In the genomic region with DNA sequence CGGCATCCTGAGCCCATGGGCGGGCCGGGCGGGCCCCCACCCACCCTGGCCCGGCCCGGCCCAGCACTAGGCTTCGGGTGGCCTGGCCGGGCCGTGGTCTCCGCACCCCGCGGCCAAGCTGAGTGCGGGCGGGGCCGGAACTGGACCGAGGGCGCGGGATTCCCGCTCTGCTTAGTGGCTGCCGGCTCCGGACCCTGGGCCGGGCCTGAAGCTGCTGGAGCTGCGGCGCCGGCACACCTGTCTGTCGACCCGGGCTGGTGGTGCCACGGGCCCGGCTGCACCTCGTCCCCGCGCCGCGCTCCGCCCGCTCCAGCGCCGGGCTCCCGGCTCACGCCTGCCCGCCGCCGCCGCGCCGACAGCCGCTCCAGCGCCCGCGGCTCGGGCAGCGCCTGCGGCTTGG, we compare ENCODE assay signal across 8 mouse cellular contexts. TPM values are rescaled to one million over a fixed set of nuclear protein-coding genes. Genes with fewer than 3 reads are reported as not detected.
DNase-seq lines count a peak whose midpoint lies in the region; ATAC-seq and TF ChIP-seq lines count a peak whose summit lies in the region.

A gene (minus strand): TSS at position 327 of the 400 bp plus-strand sequence.

- H3K4me2 ChIP-seq in forebrain, postnatal 0 days (ENCODE audit: low read depth), result peak within 1 kb of the TSS; percentile 88
- peak within 1 kb of the TSS; percentile 84 for H3K4me2 ChIP-seq in myocyte (ENCODE audit: low read depth)

- H3K9ac ChIP-seq in MEL (ENCODE audit: control insufficient read depth, low read depth, low read length, poor library complexity, severe bottlenecking), result peak within 1 kb of the TSS; percentile 49
- peak within 1 kb of the TSS; percentile 67 for H3K9ac ChIP-seq in forebrain, postnatal 0 days

- H3K27me3 ChIP-seq in MEL (ENCODE audit: control insufficient read depth in 1 of 2, insufficient read depth in 2 of 2, low read length in 2 of 2), result no peaks in the 10 kb centered on the region; a peak in 3 of 4 replicates
- H3K27me3 ChIP-seq in forebrain, postnatal 0 days (ENCODE audit: insufficient read depth, low read length), result no peaks in the 10 kb centered on the region
- no peaks in the 10 kb centered on the region for H3K27me3 ChIP-seq in myocyte (ENCODE audit: control insufficient read depth, insufficient read depth, insufficient read length)

- TF ChIP-seq POLR2A in MEL (IDR thresholded peaks at IDR 0.05; ENCODE audit: control insufficient read depth in 1 of 2, insufficient read depth in 1 of 2, low read depth in 1 of 2, low read length in 2 of 2, poor library complexity in 1 of 2) (no peak), myocyte (IDR thresholded peaks at IDR 0.05; ENCODE audit: insufficient read length, low read depth) (no peak)

- no peak for ATAC-seq in forebrain, postnatal 0 days

- H3K36me3 ChIP-seq in MEL (ENCODE audit: control insufficient read depth in 1 of 2, insufficient read depth in 2 of 2, low read length in 2 of 2) (peaks cover 0 to 9% of the 10 kb centered on the region in 2 experiments; a peak in 2 of 4 replicates), myocyte (ENCODE audit: control insufficient read depth, insufficient read depth) (no peaks in the 10 kb centered on the region)
- H3K36me3 ChIP-seq in forebrain, postnatal 0 days (ENCODE audit: insufficient read depth), result no peaks in the 10 kb centered on the region

- TF ChIP-seq RAD21 in MEL (IDR thresholded peaks at IDR 0.05; ENCODE audit: low read depth, low read length), result no peak

- no peak within 1 kb of the TSS for H3K27ac ChIP-seq in MEL (ENCODE audit: control insufficient read depth, low read depth, low read length)
- peak within 1 kb of the TSS; percentile 73 for H3K27ac ChIP-seq in forebrain, postnatal 0 days (ENCODE audit: low read depth, low read length)

- TF ChIP-seq CTCF in MEL (IDR thresholded peaks at IDR 0.05 in 2 of 3, conservative IDR thresholded peaks at IDR 0.05 in 1 of 3; ENCODE audit: control insufficient read depth in 1 of 3, insufficient read depth in 1 of 3, low read depth in 2 of 3, low read length in 3 of 3, poor library complexity in 1 of 3, severe bottlenecking in 1 of 3), result no peak
- no peak for TF ChIP-seq CTCF in forebrain, postnatal 0 days (IDR thresholded peaks at IDR 0.05; ENCODE audit: low read depth)

- DNase-seq in heart, adult 18-20 months, result no peak
- no peak for DNase-seq in heart, adult 9 months (ENCODE audit: low spot score in 2 of 2)
- DNase-seq in MEL (ENCODE audit: low read depth, low spot score) (no peak), adipocyte (ENCODE audit: low spot score) (no peak)
- DNase-seq in forebrain, postnatal 0 days, result no peak
- no peak for DNase-seq in layer of hippocampus, postnatal 14 days (ENCODE audit: low spot score in 2 of 2)
- no peak for DNase-seq in spleen, postnatal 36 days (ENCODE audit: low spot score in 2 of 2)

- H3K79me2 ChIP-seq in MEL (ENCODE audit: control insufficient read depth, insufficient read depth, low read length, poor library complexity), result no peaks in the 10 kb centered on the region
- no peaks in the 10 kb centered on the region for H3K79me2 ChIP-seq in myocyte (ENCODE audit: control insufficient read depth, insufficient read depth)

- peaks cover 10 to 25% of the 10 kb centered on the region in 2 experiments for H3K4me1 ChIP-seq in MEL (ENCODE audit: control insufficient read depth in 1 of 2, insufficient read depth in 2 of 2, low read length in 2 of 2)
- peaks cover 16% of the 10 kb centered on the region; the same call in 1 of the 2 replicates for H3K4me1 ChIP-seq in forebrain, postnatal 0 days (ENCODE audit: insufficient read depth)

- H3K9me3 ChIP-seq in MEL (replicated peaks; ENCODE audit: insufficient read depth, low read length), result no peaks in the 10 kb centered on the region
- no peaks in the 10 kb centered on the region for H3K9me3 ChIP-seq in forebrain, postnatal 0 days (ENCODE audit: low read length)

- under 1% methylated on average over 48 of the region's 53 CpGs for WGBS in forebrain, postnatal 0 days

- H3K4me3 ChIP-seq in MEL (ENCODE audit: control insufficient read depth in 1 of 2, insufficient read depth in 1 of 2, low read depth in 2 of 2, low read length in 2 of 2) (peak within 1 kb of the TSS; percentile 29 to 68), myocyte (peak within 1 kb of the TSS; percentile 22)
- H3K4me3 ChIP-seq in forebrain, postnatal 0 days (ENCODE audit: low read depth, low read length), result peak within 1 kb of the TSS; percentile 78

- H3ac ChIP-seq in myocyte (ENCODE audit: control insufficient read depth, insufficient read length), result peak within 1 kb of the TSS; percentile 44

- TF ChIP-seq EP300 in MEL (IDR thresholded peaks at IDR 0.05; ENCODE audit: low read depth in 1 of 2, low read length in 2 of 2), result no peak

TF ChIP-seq in MEL, 35 proteins besides CTCF, POLR2A, EP300 and RAD21:
- TF ChIP-seq MAX (IDR thresholded peaks at IDR 0.05; ENCODE audit: low read length) (no peak), SMC3 (IDR thresholded peaks at IDR 0.05; ENCODE audit: low read depth, low read length) (no peak), CHD1 (IDR thresholded peaks at IDR 0.05; ENCODE audit: low read depth, low read length) (no peak), MYC (IDR thresholded peaks at IDR 0.05; ENCODE audit: low read depth, low read length) (no peak), ETS1 (IDR thresholded peaks at IDR 0.05; ENCODE audit: low read depth, low read length) (no peak), BHLHE40 (IDR thresholded peaks at IDR 0.05; ENCODE audit: borderline replicate concordance, low read depth, low read length) (no peak), NELFE (IDR thresholded peaks at IDR 0.05; ENCODE audit: low read depth, low read length) (no peak), NRF1 (IDR thresholded peaks at IDR 0.05; ENCODE audit: insufficient read depth, low read depth, low read length, poor library complexity, severe bottlenecking) (no peak)

TF ChIP-seq in myocyte, 11 proteins besides CTCF, POLR2A, EP300 and RAD21:
- TF ChIP-seq USF1 (IDR thresholded peaks at IDR 0.05; ENCODE audit: low read depth) (no peak), TCF12 (IDR thresholded peaks at IDR 0.05; ENCODE audit: insufficient read depth, poor library complexity, severe bottlenecking) (no peak), REST (IDR thresholded peaks at IDR 0.05; ENCODE audit: insufficient read depth, insufficient read length) (no peak), E2F4 (IDR thresholded peaks at IDR 0.05; ENCODE audit: insufficient read depth) (no peak), MYOD1 (IDR thresholded peaks at IDR 0.05; ENCODE audit: control insufficient read depth in 1 of 3, insufficient read length in 2 of 3, low read depth in 2 of 3) (peak in 1 of 3 experiments; percentile 22), SRF (IDR thresholded peaks at IDR 0.05; ENCODE audit: control insufficient read depth, insufficient read length, low read depth) (no peak), MYOG (IDR thresholded peaks at IDR 0.05; ENCODE audit: control insufficient read depth in 1 of 3, insufficient read depth in 1 of 3, insufficient read length in 2 of 3, low read depth in 2 of 3) (no peak)

RNA-seq across cellular contexts. Expression of the gene that starts here (rescaled TPM):
- total RNA-seq in heart, adult 18-20 months (2021), result 10 to 100 TPM; 52.6 to 61.1 TPM
- 1.8 and 2.0 TPM in 2 replicates for total RNA-seq in MEL (2012; rRNA removed)
- 1 to 10 TPM in 1 of 2 experiments, not detected in 1; 6.8 TPM for polyA plus RNA-seq in MEL (2012; ENCODE audit: insufficient read depth in 1 of 2, insufficient read length in 2 of 2, low read depth in 1 of 2, low replicate concordance in 2 of 2, missing spikeins in 1 of 2)
- 13.5 and 21.2 TPM in 2 replicates for total RNA-seq in forebrain, postnatal 0 days (2014; rRNA removed)
- 4.7 and 6.8 TPM in 2 replicates for polyA plus RNA-seq in forebrain, postnatal 0 days (2015; fragmentation: Nextera tagmentation; extraction: Ambion mirVana)
- 10 to 100 TPM; 17.9 to 19.2 TPM for total RNA-seq in layer of hippocampus, postnatal 14 days (2021)
- polyA plus RNA-seq in myocyte (2012; fragmentation: generic; extraction: Trizol), result 10.3 TPM

Comparison
In these comparisons a context has a peak if more than half of its experiments do, and no peak if none do; other contexts are left out.
1. H3K4me3 ChIP-seq: peak in every context shown above with its lines; median percentile 78 in forebrain, postnatal 0 days; 48 in MEL; 22 in myocyte.